Mouse (Mus musculus) forebrain, embryonic 14.5 days (tissue): ENCODE results near the gene Plekhg3. TPM values are rescaled to one million over a fixed set of nuclear protein-coding genes. Genes with fewer than 3 reads are reported as not detected.

Experiments used
- ATAC-seq: fragments of 200-750 bp; cut with Nextera tagmentation; 2 replicates; pipeline ENCODE4 v1.8.0; 2017; ENCODE audit warnings: mild to moderate bottlenecking, moderate library complexity
- DNase-seq: peaks from one replicate; pipeline ENCODE4 v3.0.0-alpha.2; 2015; ENCODE audit warnings: low spot score
- H3K27ac ChIP-seq: fragments of 300-500 bp; sonication (generic); 2 replicates; pipeline ENCODE4 v1.5.1; 2014; ENCODE audit warnings: low read depth, mild to moderate bottlenecking, control low read depth, low read length, moderate library complexity
- H3K27me3 ChIP-seq: fragments of 300-500 bp; sonication (generic); replicated peaks from 2 replicates; pipeline ENCODE4 v1.6.1; 2014; ENCODE audit warnings: low read length, control low read depth, mixed read lengths; ENCODE audit not compliant: control insufficient read depth, insufficient read depth
- H3K36me3 ChIP-seq: fragments of 300-500 bp; sonication (generic); 2 replicates; pipeline ENCODE4 v1.6.1; 2014; ENCODE audit warnings: low read length, control low read depth; ENCODE audit not compliant: control insufficient read depth, insufficient read depth
- H3K4me1 ChIP-seq: fragments of 300-500 bp; sonication (generic); 2 replicates; pipeline ENCODE4 v1.6.1; 2014; ENCODE audit warnings: antibody characterized with exemption, low read length, control low read depth; ENCODE audit not compliant: control insufficient read depth, insufficient read depth
- H3K4me2 ChIP-seq: fragments of 300-500 bp; sonication (generic); 2 replicates; pipeline ENCODE4 v1.6.1; 2014; ENCODE audit warnings: mild to moderate bottlenecking, control low read depth, low read length
- H3K4me3 ChIP-seq: fragments of 300-500 bp; sonication (generic); 2 replicates; pipeline ENCODE4 v1.5.1; 2014; ENCODE audit warnings: low read depth, low read length, control low read depth
- H3K9ac ChIP-seq: fragments of 300-500 bp; sonication (generic); 2 replicates; pipeline ENCODE4 v1.6.1; 2014; ENCODE audit warnings: mild to moderate bottlenecking, low read length, control low read depth, moderate library complexity
- H3K9me3 ChIP-seq: fragments of 300-500 bp; sonication (generic); replicated peaks from 2 replicates; pipeline ENCODE4 v1.6.1; 2016; ENCODE audit warnings: low read length, control low read depth, mixed read lengths; ENCODE audit not compliant: control insufficient read depth
- whole genome bisulfite sequencing: fragments of 180-500 bp; shearing (Covaris S2); extraction: QIAGEN DNeasy Blood & Tissue Kit; methylation state at CpG from one replicate; pipeline ENCODE4 v1.1.7; 2014; 5-methylcytosine and 5-hydroxymethylcytosine counted together
- polyA plus RNA-seq: library from polyadenylated mRNA; unstranded; fragments of >200 nt; fragmentation: Nextera tagmentation; extraction: Ambion mirVana; gene quantifications from 2 replicates; pipeline ENCODE4 v1.2.1, GENCODE M21; 2014

The Plekhg3 gene
- polyA plus RNA-seq, 1 experiment from 2014 or later = 0.47 TPM

DNA sequence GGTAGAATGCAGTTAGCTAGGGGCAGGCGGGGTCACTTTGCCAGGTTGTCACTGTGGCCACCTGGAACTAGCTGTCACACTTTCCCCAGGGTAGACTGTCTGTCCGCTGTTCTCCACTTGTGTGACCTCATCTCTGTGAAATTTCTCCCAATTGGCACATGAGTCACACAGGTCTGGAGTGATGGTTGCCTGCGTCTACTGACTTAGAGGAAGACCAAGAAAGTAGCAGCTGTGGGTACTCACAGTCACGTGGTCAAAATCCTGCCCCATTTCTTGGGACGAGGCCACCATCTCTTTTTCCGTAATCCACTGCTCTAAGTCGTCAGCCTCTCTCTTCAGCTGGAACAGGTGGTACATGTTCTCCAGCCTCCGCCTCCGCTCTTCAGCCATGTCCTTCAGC lies 73.1 kb downstream of the Plekhg3 start:
- 90% methylated on average over 9 of the region's 9 CpGs for WGBS
- H3K9me3 ChIP-seq = no peaks in the 10 kb centered on the region
- H3K27me3 ChIP-seq = no peaks in the 10 kb centered on the region
- no peaks in the 10 kb centered on the region for H3K4me1 ChIP-seq
- no peak overlapping the region for H3K4me2 ChIP-seq
- H3K4me3 ChIP-seq = no peak overlapping the region
- no peak overlapping the region for H3K9ac ChIP-seq
- DNase-seq (no peak), ATAC-seq (no peak)
- no peak overlapping the region for H3K27ac ChIP-seq
- H3K36me3 ChIP-seq = no peaks in the 10 kb centered on the region

DNA sequence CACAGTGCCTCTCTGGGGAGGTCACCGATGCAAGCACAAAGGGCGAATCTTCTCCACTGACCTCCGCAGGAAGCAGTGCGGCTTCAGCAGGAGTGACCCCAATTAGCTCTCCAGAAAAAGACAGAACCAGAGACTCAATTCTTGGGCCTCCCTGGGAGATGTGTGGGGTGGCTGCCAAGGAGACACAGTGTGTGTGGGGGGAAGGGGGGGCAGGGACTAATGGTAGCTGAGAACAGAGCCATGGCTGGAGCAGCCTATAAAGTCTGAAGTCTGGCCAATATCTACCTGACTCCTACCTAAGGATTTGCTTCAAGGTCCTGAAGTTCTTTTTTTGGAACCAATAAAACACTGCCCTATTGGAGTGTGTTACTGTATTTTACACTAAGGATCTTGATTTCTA lies 73.9 kb downstream of the Plekhg3 start:
- ATAC-seq (no peak), DNase-seq (no peak)
- Histone ChIP-seq H3K36me3 (no peaks in the 10 kb centered on the region), H3K4me3 (no peak overlapping the region), H3K27ac (no peak overlapping the region), H3K4me1 (no peaks in the 10 kb centered on the region), H3K4me2 (no peak overlapping the region), H3K9me3 (no peaks in the 10 kb centered on the region), H3K27me3 (no peaks in the 10 kb centered on the region), H3K9ac (no peak overlapping the region)
- 47% methylated on average over 4 of the region's 4 CpGs for WGBS

DNA sequence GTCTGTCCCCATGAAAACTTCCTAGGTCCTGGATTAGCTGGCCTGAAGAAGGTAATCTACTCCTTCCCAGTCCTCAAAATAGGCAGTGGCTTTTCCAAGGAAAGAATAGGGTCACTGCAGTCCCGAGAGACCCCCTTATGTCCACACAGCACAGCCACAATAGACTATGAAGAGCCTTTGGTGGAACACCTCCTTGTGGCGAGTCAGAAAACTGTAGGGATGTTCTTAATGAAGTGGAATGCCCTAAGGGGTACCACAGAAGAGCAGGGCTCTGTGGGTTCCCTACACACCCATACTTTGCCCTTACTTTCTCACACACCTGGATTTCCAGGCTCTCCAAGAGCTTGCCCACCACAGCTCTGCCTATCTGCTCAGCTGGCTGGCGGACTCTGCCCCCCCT lies 75.1 kb downstream of the Plekhg3 start:
- 67% methylated on average over 3 of the region's 3 CpGs for WGBS
- Histone ChIP-seq H3K4me1 (no peaks in the 10 kb centered on the region), H3K36me3 (no peaks in the 10 kb centered on the region), H3K9me3 (no peaks in the 10 kb centered on the region), H3K9ac (no peak overlapping the region), H3K4me3 (no peak overlapping the region), H3K27ac (no peak overlapping the region), H3K27me3 (no peaks in the 10 kb centered on the region), H3K4me2 (no peak overlapping the region)
- ATAC-seq = no peak
- DNase-seq = no peak

DNA sequence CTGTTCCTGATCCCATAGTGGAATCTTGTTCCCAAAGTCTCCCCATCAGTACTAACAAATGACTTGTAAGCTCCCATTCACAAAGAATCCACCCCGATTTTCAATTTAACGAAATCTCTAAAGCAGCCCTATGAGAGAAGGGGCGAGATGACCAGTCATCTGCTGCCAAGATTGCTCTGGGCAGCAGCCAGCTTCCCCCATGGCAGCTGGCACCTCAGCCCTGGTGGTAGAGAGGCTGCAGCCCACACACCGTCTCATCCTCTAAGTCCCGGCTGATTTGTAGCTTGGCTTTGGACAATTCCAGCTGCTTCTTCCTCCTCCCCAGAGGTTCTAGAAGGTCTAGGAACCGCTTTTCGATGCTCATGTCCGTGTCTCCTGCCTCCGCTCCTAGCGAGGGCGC lies 77.5 kb downstream of the Plekhg3 start:
- no peak overlapping the region for H3K4me3 ChIP-seq
- H3K36me3 ChIP-seq = no peaks in the 10 kb centered on the region
- H3K27ac ChIP-seq = no peak overlapping the region
- ATAC-seq (no peak), DNase-seq (peak; percentile 16)
- no peak overlapping the region for H3K4me2 ChIP-seq
- no peak overlapping the region for H3K9ac ChIP-seq
- H3K9me3 ChIP-seq = no peaks in the 10 kb centered on the region
- WGBS = 86% methylated on average over 11 of the region's 11 CpGs
- H3K4me1 ChIP-seq = no peaks in the 10 kb centered on the region
- H3K27me3 ChIP-seq = no peaks in the 10 kb centered on the region

DNA sequence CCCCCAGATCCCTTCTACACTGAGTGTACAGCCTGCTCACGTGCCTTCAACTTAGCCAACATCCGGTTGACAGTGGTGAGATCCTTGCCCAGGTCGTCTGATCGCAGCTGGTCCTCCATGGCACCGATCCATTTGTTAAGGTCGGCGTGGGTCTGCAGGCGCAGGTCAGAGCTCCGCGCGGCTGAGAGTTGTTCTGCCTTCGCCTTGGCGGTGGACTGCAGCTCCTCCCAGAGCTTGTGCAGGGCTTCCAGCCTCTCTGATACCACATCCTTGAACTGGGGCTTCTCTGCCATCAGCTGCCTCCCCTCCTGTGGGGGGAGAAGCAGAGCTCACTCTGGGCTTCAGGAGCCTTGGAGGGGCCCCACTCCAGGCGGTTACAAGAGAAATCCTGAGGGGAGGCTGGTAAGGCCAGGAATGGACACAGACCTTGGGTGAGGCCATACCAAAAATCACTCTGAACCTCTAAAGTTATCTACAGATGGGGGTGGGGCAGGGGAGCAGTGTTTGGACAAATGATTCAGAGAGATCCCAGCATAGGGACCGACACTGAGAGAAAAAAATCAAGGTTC lies 78.4 kb downstream of the Plekhg3 start:
- Histone ChIP-seq H3K27me3 (no peaks in the 10 kb centered on the region), H3K9ac (no peak overlapping the region), H3K4me1 (no peaks in the 10 kb centered on the region), H3K27ac (no peak overlapping the region), H3K36me3 (no peaks in the 10 kb centered on the region), H3K9me3 (no peaks in the 10 kb centered on the region), H3K4me2 (no peak overlapping the region), H3K4me3 (no peak overlapping the region)
- DNase-seq = no peak
- WGBS = 84% methylated on average over 15 of the region's 15 CpGs
- ATAC-seq = no peak

DNA sequence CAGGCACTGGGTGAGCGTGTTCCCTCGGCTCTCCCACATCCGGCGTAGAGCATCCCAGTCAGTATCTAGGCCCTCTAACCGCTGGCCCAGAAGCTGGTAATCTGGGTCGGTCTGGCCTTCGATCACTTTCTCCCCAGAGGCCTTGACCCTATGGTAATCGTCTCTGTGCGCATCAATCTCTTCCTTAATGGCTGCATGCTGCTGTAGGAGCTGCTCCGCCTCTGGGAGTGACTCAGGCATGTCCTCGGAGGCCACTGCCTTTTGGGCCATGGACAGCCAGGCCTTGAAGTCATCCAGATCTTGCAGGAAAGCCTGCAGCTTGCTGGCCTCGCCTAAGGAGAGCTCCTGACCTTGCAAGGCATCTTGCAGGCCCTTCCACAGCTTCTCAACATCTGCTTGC lies 81.9 kb downstream of the Plekhg3 start:
- WGBS = 88% methylated on average over 12 of the region's 12 CpGs
- H3K27ac ChIP-seq = no peak overlapping the region
- no peak overlapping the region for H3K4me2 ChIP-seq
- no peak overlapping the region for H3K4me3 ChIP-seq
- no peak for DNase-seq
- H3K36me3 ChIP-seq = no peaks in the 10 kb centered on the region
- H3K9ac ChIP-seq = no peak overlapping the region
- no peaks in the 10 kb centered on the region for H3K4me1 ChIP-seq
- no peak for ATAC-seq
- no peaks in the 10 kb centered on the region for H3K27me3 ChIP-seq
- H3K9me3 ChIP-seq = no peaks in the 10 kb centered on the region

DNA sequence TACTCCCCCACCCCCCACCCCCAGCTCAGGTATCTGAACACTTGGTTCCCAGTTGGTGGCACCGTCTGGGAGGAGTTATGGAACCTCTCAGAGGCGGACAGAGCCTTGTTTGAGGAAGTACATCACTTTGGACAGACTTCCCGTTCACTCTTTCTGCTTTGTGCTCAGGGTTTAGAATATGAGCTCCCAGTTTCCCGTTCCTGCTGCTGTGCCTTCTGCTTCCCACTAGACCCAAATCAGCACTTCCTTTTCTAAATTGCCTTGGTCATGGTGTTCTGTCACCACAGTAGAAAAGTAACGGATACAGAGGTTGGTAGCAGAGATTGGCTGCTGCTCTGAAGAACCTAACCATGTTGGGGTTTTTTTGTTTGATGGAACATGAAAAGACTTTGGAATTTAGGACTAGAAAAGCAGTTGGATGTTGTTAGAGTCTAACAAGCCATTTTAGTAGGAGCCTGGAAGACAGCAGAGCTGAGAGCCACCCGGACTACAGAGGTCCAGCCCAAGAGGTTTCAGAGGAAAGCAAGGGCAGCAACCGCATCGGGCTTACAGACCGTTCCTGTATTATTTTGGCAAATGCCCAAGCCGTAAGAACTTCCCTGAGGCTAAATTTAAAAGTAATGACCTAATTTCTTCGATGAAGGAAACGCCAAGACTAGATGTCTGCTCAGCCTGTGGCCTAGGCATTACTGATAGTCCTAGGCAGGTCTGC lies 84.3 kb downstream of the Plekhg3 start:
- whole genome bisulfite sequencing = 60% methylated on average over 12 of the region's 12 CpGs
- no peak for ATAC-seq
- DNase-seq = no peak

DNA sequence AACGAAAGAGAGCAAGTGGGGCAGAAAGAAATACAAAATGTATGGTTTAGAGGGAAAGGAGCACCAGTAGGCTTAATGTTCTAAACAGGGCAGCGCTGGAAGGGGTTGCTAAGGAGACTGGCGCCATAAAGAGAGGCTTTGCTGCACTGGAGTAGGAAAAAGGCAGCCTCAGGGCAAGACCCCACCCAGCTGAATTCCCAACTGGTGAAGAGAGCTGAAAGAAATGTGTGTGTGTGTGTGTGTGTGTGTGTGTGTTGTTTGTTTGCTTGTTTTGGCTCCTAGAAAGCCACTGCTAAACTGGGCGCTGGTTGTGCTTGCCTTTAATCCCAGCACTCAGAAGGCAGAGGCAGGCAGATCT lies 84.9 kb downstream of the Plekhg3 start:
- Histone ChIP-seq H3K27me3 (no peaks in the 10 kb centered on the region), H3K9ac (no peak overlapping the region), H3K4me3 (no peak overlapping the region), H3K36me3 (no peaks in the 10 kb centered on the region), H3K4me1 (0 out of 2 replicates have a peak, but pooled peaks cover 4% of the 10 kb centered on the region), H3K9me3 (no peaks in the 10 kb centered on the region), H3K27ac (no peak overlapping the region), H3K4me2 (no peak overlapping the region)
- DNase-seq = no peak
- no peak for ATAC-seq
- WGBS = 57% methylated on average over 4 of the region's 4 CpGs

More for the DNA sequence above, 84.3 kb downstream of the Plekhg3 start:
- H3K27me3 ChIP-seq = no peaks in the 10 kb centered on the region
- H3K36me3 ChIP-seq = no peaks in the 10 kb centered on the region
- no peak overlapping the region for H3K4me3 ChIP-seq
- no peak overlapping the region for H3K9ac ChIP-seq
- no peak overlapping the region for H3K27ac ChIP-seq
- H3K9me3 ChIP-seq = no peaks in the 10 kb centered on the region
- H3K4me1 ChIP-seq = 0 out of 2 replicates have a peak, but pooled peaks cover 4% of the 10 kb centered on the region
- no peak overlapping the region for H3K4me2 ChIP-seq

DNA sequence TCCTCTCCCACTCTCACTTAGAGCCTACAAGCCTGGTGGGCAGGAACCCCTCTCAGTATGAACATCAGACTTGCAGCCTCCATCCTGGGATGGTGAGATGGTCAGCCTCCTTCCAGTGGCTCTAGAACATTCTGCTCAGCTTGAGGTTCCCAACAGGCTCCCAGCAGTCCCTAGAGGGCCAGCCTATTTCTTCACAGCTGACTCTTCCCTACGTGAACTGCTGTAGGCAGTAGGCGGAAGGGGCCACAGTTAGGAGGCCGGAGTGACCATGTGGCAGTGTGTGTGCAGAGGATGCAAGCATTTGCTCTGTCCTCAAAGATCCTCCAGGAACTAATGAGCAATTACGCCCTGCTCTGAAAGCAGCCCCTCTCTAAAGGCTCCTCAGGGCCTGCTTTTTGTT lies 87.5 kb downstream of the Plekhg3 start:
- no peak overlapping the region for H3K4me2 ChIP-seq
- H3K27ac ChIP-seq = no peak overlapping the region
- H3K9me3 ChIP-seq = no peaks in the 10 kb centered on the region
- ATAC-seq = 0 out of 2 replicates have a peak, but pooled peaks have one; percentile 46
- H3K9ac ChIP-seq = no peak overlapping the region
- no peaks in the 10 kb centered on the region for H3K27me3 ChIP-seq
- H3K4me1 ChIP-seq = 0 out of 2 replicates have a peak, but pooled peaks cover 4% of the 10 kb centered on the region
- H3K36me3 ChIP-seq = no peaks in the 10 kb centered on the region
- WGBS = 38% methylated on average over 4 of the region's 4 CpGs
- H3K4me3 ChIP-seq = no peak overlapping the region
- no peak for DNase-seq
